Mouse (Mus musculus) spleen, postnatal 36 days (tissue): ENCODE measurements at regions not wholly inside any gene's neighbourhood (a gene's known extent, or its start where the extent isn't known, plus 50 kb on each side); places are given as distances from the start of the nearest gene placed in this dataset.

Source experiments
- DNase-seq, 2 experiments: peaks; one replicate each; pipeline ENCODE4 v3.0.0; 2022; ENCODE audit warnings: low spot score in 2 of 2, mixed read lengths in 1 of 2

- DNase-seq = no peak
Measured at GRCm38 (mm10) chr9:81312047-81312446, 321.6 kb downstream of the Htr1b start.

DNA sequence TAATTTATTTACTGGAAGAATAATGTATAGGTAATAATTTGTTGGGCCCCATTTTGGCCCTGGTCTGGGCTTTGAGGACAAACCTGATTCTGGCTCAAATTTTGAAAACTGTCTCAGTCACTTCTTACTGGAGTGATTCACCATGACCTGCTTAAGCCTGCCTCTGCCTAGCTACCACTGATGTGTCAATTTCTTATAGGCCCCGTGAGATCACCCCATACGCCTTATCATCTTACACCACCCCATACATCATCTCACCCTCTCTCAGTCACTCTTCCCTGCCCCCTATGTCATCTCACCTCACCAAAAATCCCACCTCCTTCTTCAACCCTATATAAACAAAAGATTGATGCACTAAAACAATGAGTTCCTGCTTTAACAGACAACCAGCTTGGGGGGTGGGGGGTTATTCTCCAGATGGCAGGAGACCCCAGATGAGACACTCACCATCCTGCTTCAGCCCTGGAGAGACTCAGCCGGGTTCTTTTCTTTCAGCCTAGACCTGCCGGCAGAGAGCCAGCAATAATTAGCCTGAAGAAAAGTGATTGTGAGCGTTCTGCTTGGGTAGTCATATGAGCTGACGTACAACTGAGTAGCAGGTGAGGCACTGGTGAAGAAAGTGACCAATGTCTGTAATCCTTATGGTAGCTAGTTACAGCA lies 325.0 kb downstream of the Htr1b start:
- peak; percentile 2 to 17 for DNase-seq

GRCm38 (mm10) chr9:81305437-81306046 lies 328.1 kb downstream of the Htr1b start:
- no peak for DNase-seq

GRCm38 (mm10) chr9:81275751-81276150 lies 357.9 kb downstream of the Htr1b start:
- no peak for DNase-seq

GRCm38 (mm10) chr9:81275336-81275735 lies 358.3 kb downstream of the Htr1b start:
- no peak for DNase-seq

DNA sequence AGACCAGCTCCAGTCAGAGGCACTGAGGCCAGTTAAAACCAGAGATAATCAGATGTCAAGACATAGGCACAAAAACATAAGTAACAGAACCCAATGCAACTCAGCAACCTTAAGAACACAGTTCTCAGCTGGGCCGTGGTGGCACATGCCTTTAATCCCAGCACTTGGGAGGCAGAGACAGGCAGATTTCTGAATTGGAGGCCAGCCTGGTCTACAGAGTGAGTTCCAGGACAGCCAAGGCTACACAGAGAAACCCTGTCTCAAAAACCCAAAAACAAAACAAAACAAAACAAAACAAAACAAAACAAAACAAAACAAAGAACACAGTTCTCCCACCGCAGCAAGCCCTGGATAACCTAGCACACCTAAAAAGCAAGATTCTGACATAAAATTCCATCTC lies 408.7 kb downstream of the Htr1b start:
- DNase-seq = peak; percentile 3 to 6

DNA sequence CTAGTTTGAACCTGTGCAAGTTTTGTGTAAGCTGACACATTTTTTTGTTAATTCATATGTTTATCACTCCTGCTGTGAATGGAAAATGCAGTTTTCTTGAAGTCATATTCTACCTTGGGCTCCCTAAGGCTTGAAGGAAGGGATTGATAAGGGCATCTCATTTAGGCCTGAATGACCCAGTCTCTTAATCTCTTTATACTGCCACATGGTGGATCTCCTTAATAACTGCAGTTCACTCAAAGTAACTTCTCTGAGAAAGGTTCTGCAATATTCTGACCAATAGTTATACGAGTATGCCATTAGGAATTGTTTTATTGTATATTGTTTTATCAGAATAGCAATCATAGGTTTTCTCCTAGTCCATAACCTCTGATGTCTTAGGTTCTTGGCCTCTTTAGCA lies 415.7 kb downstream of the Htr1b start:
- no peak for DNase-seq

DNA sequence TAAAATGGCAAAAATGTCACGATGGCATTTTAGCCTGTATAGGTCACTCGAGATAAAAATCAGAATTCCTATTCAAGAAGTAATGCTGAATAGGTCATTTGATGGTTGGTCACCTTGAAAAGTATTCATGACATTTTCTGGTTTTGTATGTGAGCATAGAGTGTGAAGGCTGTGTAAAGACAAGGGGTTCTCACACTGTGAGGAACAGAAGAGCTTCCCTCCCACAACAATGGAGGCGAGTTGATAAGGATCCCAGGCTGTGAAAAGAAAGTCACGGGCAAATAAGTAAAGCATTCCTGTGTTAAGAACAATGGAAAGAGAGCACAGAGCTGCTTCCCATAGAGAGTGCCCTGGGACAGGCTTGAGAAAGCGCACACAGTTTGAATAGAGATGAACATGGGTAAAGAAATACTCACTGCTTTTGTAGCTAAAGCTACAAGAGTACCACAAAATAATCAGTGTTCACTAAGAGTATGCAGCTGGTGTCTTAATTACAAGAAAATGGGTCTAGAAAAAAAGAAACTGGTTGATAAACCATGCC lies 418.0 kb downstream of the Htr1b start:
- DNase-seq = no peak

GRCm38 (mm10) chr9:81214692-81215091 lies 418.9 kb downstream of the Htr1b start:
- no peak for DNase-seq

DNA sequence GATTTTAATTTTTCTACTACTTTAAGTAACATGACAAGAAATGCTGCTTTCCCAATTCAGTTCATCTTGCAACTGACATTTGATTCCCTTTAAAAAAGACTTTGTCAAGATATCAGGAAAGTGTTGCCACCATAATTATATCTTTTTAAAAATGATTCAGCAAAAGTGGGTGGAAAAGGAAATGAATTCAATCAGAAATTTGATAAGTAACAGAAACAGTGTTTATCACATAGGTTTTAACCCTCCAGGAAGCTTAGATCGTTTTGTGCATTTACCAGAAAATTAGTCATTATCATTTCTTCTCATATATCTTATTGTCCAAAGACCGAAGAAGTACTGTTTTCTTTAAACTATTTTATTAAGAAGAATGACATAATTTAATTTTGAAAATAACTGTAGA lies 441.0 kb downstream of the Htr1b start:
- no peak for DNase-seq
